Mouse (Mus musculus): Measurements from ENCODE around the gene Cst3. TPM values are rescaled to one million over a fixed set of nuclear protein-coding genes. Genes with fewer than 3 reads are reported as not detected.

Gene Cst3
- 164 to 193 TPM (median 173 TPM) in 4 replicates for total RNA-seq (2023; ENCODE audit: inconsistent age)

DNA sequence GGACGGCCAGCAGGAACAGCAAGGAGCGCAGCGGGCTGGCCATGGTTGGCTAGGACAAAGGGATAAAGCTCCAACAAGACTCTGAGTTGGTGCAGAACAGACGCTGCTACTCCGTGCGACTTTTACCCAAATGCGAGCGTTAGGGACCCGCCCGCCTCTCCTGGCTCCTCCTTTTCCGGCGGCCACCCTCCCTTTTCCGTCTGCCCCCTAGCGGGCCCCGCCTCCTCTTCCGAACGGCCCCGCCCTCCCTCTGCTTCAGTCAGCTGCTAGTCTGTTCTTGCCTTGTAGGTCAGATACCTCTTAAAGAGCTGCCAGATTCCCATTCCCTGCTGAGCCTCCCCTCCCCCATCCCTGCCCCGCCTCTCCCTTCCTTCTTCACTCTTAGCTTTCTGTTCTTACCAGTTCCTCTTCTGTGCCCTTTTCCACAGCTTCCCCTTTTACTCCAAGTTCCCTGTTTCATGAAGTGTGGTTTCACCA is at the start of gene Cst3:
TSS of gene Cst3 (minus strand) at position 358 of the 477 bp plus-strand sequence.

DNA sequence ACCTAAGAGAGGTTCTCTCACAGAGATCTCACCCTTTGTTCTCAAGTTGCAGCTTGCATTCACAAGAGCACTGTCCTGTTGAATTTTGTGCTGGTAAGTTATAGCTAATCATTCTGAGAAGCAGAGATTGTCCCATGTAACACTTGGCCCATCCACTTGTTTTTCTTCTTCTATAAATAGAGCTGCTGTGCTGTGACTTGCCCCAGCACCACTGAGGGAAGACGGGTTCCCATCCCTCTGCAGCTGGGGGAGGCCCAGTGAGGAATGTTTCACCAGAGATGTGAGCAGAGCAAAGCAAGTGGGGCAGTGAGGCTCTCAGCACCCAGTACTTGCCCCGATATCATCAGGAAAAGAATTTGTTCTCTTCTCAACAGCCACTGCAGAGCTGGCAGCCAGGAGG is 10.5 kb downstream of the Cst3 start, which contains the start of gene 9230104L09Rik:
TSS of gene 9230104L09Rik (minus strand) at position 73 of the 400 bp plus-strand sequence.

DNA sequence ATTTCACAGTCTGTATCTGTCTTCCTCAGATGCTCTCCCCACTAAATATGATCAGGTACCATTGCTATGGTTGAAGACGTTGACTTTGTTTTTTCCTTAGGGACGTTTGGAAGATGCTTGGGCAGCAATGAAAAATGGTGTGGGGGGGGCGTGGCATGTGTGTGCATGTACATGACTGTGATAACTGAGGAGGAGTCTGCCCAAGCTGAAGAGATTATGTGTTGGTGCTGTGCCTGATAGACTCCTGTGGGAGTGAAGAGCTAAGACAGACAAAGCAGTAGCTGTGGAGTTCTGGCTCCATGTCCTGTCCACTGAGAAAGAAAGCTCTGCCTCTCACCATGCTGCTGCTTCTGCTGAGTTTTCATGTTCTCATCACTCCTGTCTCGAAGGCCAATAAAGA is 40.6 kb downstream of the Cst3 start, which contains the start of gene Cst9:
TSS of gene Cst9 (plus strand) at position 236 of the 400 bp plus-strand sequence.

Other genes starting within 250 kb of the Cst3 start
- gene Nxt1, start 203.1 kb downstream of the Cst3 start, total RNA-seq (2023; ENCODE audit: inconsistent age): 9.2 to 17.2 TPM (median 15.0 TPM) in 4 replicates
- 9.4 to 12.7 TPM (median 10.3 TPM) in 4 replicates for gene Gzf1, start 194.7 kb downstream of the Cst3 start, total RNA-seq (2023; ENCODE audit: inconsistent age)
- 0.48 to 0.75 TPM (median 0.61 TPM) in 4 replicates for gene Napb, start 143.2 kb downstream of the Cst3 start, total RNA-seq (2023; ENCODE audit: inconsistent age)
- not detected in 4 replicates for gene Cstl1, start 125.3 kb downstream of the Cst3 start, total RNA-seq (2023; ENCODE audit: inconsistent age)
- not detected in 4 replicates for gene Cst11, start 104.2 kb downstream of the Cst3 start, total RNA-seq (2023; ENCODE audit: inconsistent age)
- gene 8030411F24Rik, start 93.7 kb downstream of the Cst3 start, total RNA-seq (2023; ENCODE audit: inconsistent age): not detected in 4 replicates
- not detected in 4 replicates for gene Cst12, start 86.3 kb downstream of the Cst3 start, total RNA-seq (2023; ENCODE audit: inconsistent age)
- not detected in 4 replicates for gene Cst8, start 76.9 kb downstream of the Cst3 start, total RNA-seq (2023; ENCODE audit: inconsistent age)
- gene Cst13, start 55.6 kb downstream of the Cst3 start, total RNA-seq (2023; ENCODE audit: inconsistent age): not detected in 4 replicates
- gene Cst9, start 40.5 kb downstream of the Cst3 start, total RNA-seq (2023; ENCODE audit: inconsistent age): not detected in 4 replicates
- gene 9230104L09Rik, start 10.7 kb downstream of the Cst3 start, total RNA-seq (2023; ENCODE audit: inconsistent age): not detected in 4 replicates
- gene Gm1330, start 127.6 kb upstream of the Cst3 start, total RNA-seq (2023; ENCODE audit: inconsistent age): not detected in 4 replicates
- not detected in 4 replicates for gene Gm10750, start 141.5 kb upstream of the Cst3 start, total RNA-seq (2023; ENCODE audit: inconsistent age)